Mouse (Mus musculus) Patski (cell line): Measurements from ENCODE around the gene Rb1. TPM values are rescaled to one million over a fixed set of nuclear protein-coding genes. Genes with fewer than 3 reads are reported as not detected.

Experiments used
- ATAC-seq: fragments of 100-300 bp; one replicate; pipeline ENCODE4 v1.8.0; 2021
- CTCF ChIA-PET: fragments of 350-600 bp; sonication (Branson Sonifier 250); formaldehyde crosslinking; loops from one replicate; lab custom pipeline; 2022; ENCODE audit warnings: inconsistent platforms; lab: Charles Lee
- POLR2A ChIA-PET: fragments of 350-600 bp; sonication (Branson Sonifier 250); formaldehyde crosslinking; loops from one replicate; lab custom pipeline; 2022; ENCODE audit warnings: antibody characterized with exemption, inconsistent platforms; lab: Charles Lee
- DNase-seq: peaks from one replicate; pipeline ENCODE4 v3.0.0-alpha.2; 2011; ENCODE audit warnings: low read depth, low spot score
- H3K27me3 ChIP-seq: fragments of 371-371 bp; one replicate; pipeline ENCODE4 v1.5.1; 2021
- CTCF ChIP-seq: fragments of 100-300 bp; IDR thresholded peaks from one replicate; pipeline ENCODE4 v1.5.1; 2021
- in situ Hi-C: fragments of 300-500 bp; cut with MboI; formaldehyde crosslinking; loops from 3 replicates; pipeline ENCODE4 v1.11.1; 2018; ENCODE audit warnings: low pct_unique_long_range_greater_than_20kb, mixed read lengths
- polyA plus RNA-seq: library from polyadenylated mRNA; unstranded; gene quantifications from one replicate; pipeline ENCODE4 v1.2.3, GENCODE M21; 2021

Rb1 gene
- polyA plus RNA-seq, 1 experiment from 2014 or later = 30.0 TPM

- no peaks in the 10 kb centered on the region for H3K27me3 ChIP-seq
- in situ Hi-C loops = no loop called here
- ChIA-PET CTCF (interaction anchor here (1.1 kb wide), 1 partner anchor 17 kb away, joined by 3 read pairs; no protein-coding TSS in a partner anchor), POLR2A (interaction anchor here (1.0 to 1.3 kb wide), 2 partner anchors 12 to 33 kb away, joined by 3 read pairs; no protein-coding TSS in a partner anchor)
- DNase-seq = peak; percentile 12
- no peak for TF ChIP-seq CTCF
- ATAC-seq = peak; percentile 19
These were observed 183.2 kb downstream of the Rb1 start for GRCm38 (mm10) chr14:73142421-73142895.

GRCm38 (mm10) chr14:73141800-73142199 is 183.8 kb downstream of the Rb1 start:
- CTCF ChIA-PET = interaction anchor here (1.1 kb wide), 1 partner anchor 16 kb away, joined by 3 read pairs; no protein-coding TSS in a partner anchor
- DNase-seq (no peak), ATAC-seq (no peak)
- in situ Hi-C loops = no loop called here
- POLR2A ChIA-PET = no interaction called here
- H3K27me3 ChIP-seq = no peaks in the 10 kb centered on the region
- no peak for TF ChIP-seq CTCF

DNA sequence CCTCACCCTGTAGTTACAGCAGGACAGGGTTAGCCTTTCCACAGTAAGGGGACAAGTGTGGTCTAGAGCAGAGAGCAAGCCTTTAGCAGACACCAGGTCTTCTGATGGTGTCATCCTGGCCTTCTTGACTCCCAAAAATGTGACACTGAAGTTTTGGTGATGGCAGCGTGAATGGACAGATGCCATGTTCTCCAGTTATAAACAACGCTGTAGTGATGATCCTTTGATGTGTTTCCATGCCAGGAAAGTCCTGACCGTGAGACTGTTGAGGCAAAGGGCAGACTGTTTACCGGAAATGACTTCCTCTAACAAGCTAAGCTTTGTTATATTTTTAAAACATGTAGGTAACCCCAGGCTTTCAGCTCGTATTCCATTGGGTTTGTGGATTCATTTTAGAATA is 185.8 kb downstream of the Rb1 start:
- CTCF ChIA-PET = no interaction called here
- in situ Hi-C loops = no loop called here
- DNase-seq = no peak
- POLR2A ChIA-PET = no interaction called here
- no peak for ATAC-seq
- no peaks in the 10 kb centered on the region for H3K27me3 ChIP-seq
- no peak for TF ChIP-seq CTCF

DNA sequence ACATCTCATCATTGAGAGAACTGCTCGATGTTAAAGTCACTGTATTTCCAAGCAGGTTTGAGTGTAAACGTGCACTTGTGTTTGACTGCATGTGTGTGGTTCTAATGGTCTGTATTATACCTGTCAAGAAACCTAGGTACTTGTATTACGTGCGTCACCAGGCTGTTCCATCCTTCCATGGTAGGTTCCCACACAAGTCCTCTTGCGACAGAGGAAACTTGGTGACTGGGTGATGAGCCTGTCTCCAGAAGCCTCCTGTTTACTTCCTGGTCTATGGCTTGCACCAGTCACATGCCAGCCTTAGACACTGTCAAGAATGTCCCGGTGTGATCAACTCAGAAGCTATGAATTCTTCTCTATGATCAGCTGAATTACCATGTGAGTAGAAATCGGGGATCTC is 187.1 kb downstream of the Rb1 start:
- in situ Hi-C loops = no loop called here
- ChIA-PET CTCF (interaction anchor here (1.0 kb wide), 1 partner anchor 30 kb away, joined by 3 read pairs; no protein-coding TSS in a partner anchor), POLR2A (no interaction called here)
- DNase-seq (no peak), ATAC-seq (no peak)
- no peak for TF ChIP-seq CTCF
- H3K27me3 ChIP-seq = no peaks in the 10 kb centered on the region

DNA sequence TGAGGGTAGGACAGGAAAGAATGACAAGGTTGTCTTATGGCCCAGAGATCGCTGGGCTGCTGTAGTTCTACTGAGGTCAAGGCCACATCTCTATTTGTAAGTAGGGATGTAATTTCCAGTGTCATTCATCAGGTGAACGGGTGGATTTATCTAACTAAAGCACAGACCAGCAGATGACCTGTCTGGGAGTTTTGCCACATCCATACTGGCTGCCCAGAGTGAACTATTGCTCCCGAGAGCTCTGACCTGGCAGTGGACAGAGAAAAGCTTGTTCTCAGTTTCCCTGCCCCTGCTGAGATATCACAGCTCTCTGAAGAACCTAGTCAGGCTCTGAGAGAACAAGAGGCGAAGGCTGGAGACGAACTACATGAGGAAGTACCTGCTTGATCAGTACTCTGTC is 188.4 kb downstream of the Rb1 start:
- in situ Hi-C loops = no loop called here
- TF ChIP-seq CTCF = no peak
- POLR2A ChIA-PET = no interaction called here

More for the DNA sequence above, 188.4 kb downstream of the Rb1 start:
- H3K27me3 ChIP-seq = no peaks in the 10 kb centered on the region
- CTCF ChIA-PET = interaction anchor here (1.0 kb wide), 1 partner anchor 28 kb away, joined by 3 read pairs; no protein-coding TSS in a partner anchor
- no peak for ATAC-seq
- no peak for DNase-seq

Other genes starting within 250 kb of the Rb1 start
- 44.4 TPM for gene Rcbtb2, start 202.8 kb downstream of the Rb1 start, polyA plus RNA-seq
- gene Lpar6, start 87.9 kb downstream of the Rb1 start, polyA plus RNA-seq = 8.8 TPM
- 1,100 TPM for gene Itm2b, start 59.5 kb upstream of the Rb1 start, polyA plus RNA-seq
- 35.0 TPM for gene Med4, start 184.2 kb upstream of the Rb1 start, polyA plus RNA-seq
- gene Sucla2, start 199.5 kb upstream of the Rb1 start, polyA plus RNA-seq = 181 TPM
- gene Nudt15, start 222.4 kb upstream of the Rb1 start, polyA plus RNA-seq = 1.8 TPM